Mouse (Mus musculus) C2C12 (cell line): ENCODE measurements at regions not wholly inside any gene's neighbourhood (a gene's known extent, or its start where the extent isn't known, plus 50 kb on each side); places are given as distances from the start of the nearest gene placed in this dataset.

Experiments used
- H3K27me3 ChIP-seq: one replicate; pipeline ENCODE4 v1.6.1; 2011; ENCODE audit not compliant: control insufficient read depth, insufficient read depth, insufficient read length
- H3K36me3 ChIP-seq: one replicate; pipeline ENCODE4 v1.6.1; 2011; ENCODE audit not compliant: control insufficient read depth, insufficient read depth
- H3K4me3 ChIP-seq: one replicate; pipeline ENCODE4 v1.5.1; 2011; ENCODE audit warnings: mild to moderate bottlenecking, control low read depth; ENCODE audit not compliant: poor library complexity, insufficient read depth, severe bottlenecking
- H3K79me2 ChIP-seq: one replicate; pipeline ENCODE4 v1.6.1; 2011; ENCODE audit not compliant: control insufficient read depth, insufficient read depth
- H3K79me3 ChIP-seq: one replicate; pipeline ENCODE4 v1.6.1; 2011; ENCODE audit warnings: low read depth, control low read depth
- H3ac ChIP-seq: one replicate; pipeline ENCODE3; 2011; ENCODE audit warnings: low read depth; ENCODE audit not compliant: control insufficient read depth, insufficient read length
- CEBPB ChIP-seq: IDR thresholded peaks from one replicate; pipeline ENCODE4 v1.6.1; 2011; ENCODE audit warnings: low read depth, mild to moderate bottlenecking, control low read depth, moderate library complexity
- CTCF ChIP-seq: IDR thresholded peaks from one replicate; pipeline ENCODE4 v1.5.1; 2011; ENCODE audit not compliant: control insufficient read depth, insufficient read depth, insufficient read length
- FOSL1 ChIP-seq: IDR thresholded peaks from one replicate; pipeline ENCODE4 v1.8.0; 2011; ENCODE audit warnings: mild to moderate bottlenecking, low read length; ENCODE audit not compliant: poor library complexity, insufficient read depth, severe bottlenecking
- MAX ChIP-seq: IDR thresholded peaks from one replicate; pipeline ENCODE4 v1.6.1; 2011; ENCODE audit warnings: mild to moderate bottlenecking, control low read depth
- MYOD1 ChIP-seq: IDR thresholded peaks from one replicate; pipeline ENCODE4 v1.6.1; 2011; ENCODE audit warnings: low read depth; ENCODE audit not compliant: control insufficient read depth, insufficient read length
- MYOG ChIP-seq: IDR thresholded peaks from one replicate; pipeline ENCODE4 v1.6.1; 2011; ENCODE audit not compliant: control insufficient read depth, insufficient read length; ENCODE audit errors: extremely low read depth
- USF1 ChIP-seq: IDR thresholded peaks from one replicate; pipeline ENCODE4 v1.6.1; 2011; ENCODE audit warnings: low read depth, mild to moderate bottlenecking, control low read depth, moderate library complexity

DNA sequence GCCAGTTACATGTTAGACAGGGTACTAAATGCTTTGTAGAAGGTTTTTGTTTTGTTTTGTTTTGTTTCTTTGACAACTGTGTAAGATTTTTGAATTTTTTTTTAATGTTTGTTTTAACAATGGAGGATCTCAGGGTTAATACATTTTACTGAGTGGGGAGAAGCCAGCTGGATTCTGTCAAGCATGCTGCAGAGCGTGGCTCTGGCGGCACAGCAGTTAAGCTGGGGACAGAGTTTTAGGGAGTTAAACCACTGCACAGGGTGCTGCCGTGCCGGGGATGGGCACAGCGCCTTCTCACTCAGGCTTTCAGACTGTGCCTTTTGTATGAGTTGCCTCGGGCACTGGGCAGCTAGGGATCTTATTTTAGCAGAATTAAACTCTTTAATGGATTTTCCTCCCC is 159.8 kb downstream of the Zfp326 start:
- Histone ChIP-seq H3K79me3 (no peaks in the 10 kb centered on the region), H3ac (no peak overlapping the region)

DNA sequence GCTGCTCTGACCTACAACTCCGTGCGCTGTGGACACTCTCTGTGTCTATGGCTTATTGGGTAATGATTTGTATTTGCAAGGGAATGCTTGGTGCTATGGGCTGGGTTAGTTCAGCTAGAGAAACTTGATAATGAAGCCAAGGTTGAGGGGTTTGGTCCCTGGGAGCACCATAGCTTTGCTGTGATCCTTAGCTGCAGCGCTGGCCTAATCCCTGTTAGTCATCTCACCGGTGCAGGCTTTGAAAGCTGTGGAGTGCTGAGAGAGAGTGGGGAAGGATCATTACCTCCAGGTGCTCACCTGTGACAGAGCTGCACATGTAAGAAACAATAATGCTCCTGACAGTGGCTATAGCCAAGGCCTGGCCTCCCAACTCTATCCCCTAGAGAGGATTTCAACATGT is 156.6 kb downstream of the Zfp326 start:
- no peak overlapping the region for H3ac ChIP-seq
- TF ChIP-seq USF1 (no peak), MYOD1 (no peak), CTCF (no peak), CEBPB (no peak), MYOG (no peak), FOSL1 (no peak), MAX (no peak)
- no peaks in the 10 kb centered on the region for H3K36me3 ChIP-seq
- no peak overlapping the region for H3K4me3 ChIP-seq
- H3K79me2 ChIP-seq = no peaks in the 10 kb centered on the region
- H3K79me3 ChIP-seq = no peaks in the 10 kb centered on the region
- H3K27me3 ChIP-seq = peaks cover 5% of the 10 kb centered on the region

More for the DNA sequence above, 159.8 kb downstream of the Zfp326 start:
- Histone ChIP-seq H3K36me3 (no peaks in the 10 kb centered on the region), H3K27me3 (peaks cover 5% of the 10 kb centered on the region), H3K79me2 (no peaks in the 10 kb centered on the region), H3K4me3 (no peak overlapping the region)
- TF ChIP-seq MYOD1 (no peak), MAX (no peak), MYOG (no peak), FOSL1 (no peak), CEBPB (no peak), USF1 (no peak), CTCF (no peak)

DNA sequence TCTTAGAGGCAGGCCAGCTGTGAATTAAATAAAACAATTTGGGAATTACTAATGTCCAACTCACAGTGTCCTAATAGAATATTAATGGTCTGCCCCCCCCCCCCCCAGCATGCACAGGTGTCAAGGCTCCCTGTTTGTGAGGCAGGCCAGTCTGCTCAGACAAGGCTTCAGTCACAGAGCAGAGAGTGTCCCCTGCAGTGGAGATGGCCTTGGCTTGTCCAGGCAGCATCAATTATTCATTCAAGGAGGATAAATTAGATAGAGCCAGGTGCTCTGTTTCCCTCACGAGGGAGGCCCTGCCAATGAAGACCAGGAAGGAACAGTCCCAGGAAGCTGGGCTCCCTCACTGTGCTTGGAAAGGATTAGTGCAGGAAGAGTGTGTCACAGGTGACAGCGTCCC is 150.5 kb downstream of the Zfp326 start:
- Histone ChIP-seq H3ac (no peak overlapping the region), H3K36me3 (no peaks in the 10 kb centered on the region), H3K79me2 (no peaks in the 10 kb centered on the region), H3K4me3 (no peak overlapping the region), H3K27me3 (no peaks in the 10 kb centered on the region), H3K79me3 (no peaks in the 10 kb centered on the region)
- TF ChIP-seq MAX = no peak
- TF ChIP-seq MYOD1 = no peak
- no peak for TF ChIP-seq MYOG
- TF ChIP-seq CTCF = no peak
- no peak for TF ChIP-seq USF1
- TF ChIP-seq FOSL1 = no peak
- TF ChIP-seq CEBPB = no peak

DNA sequence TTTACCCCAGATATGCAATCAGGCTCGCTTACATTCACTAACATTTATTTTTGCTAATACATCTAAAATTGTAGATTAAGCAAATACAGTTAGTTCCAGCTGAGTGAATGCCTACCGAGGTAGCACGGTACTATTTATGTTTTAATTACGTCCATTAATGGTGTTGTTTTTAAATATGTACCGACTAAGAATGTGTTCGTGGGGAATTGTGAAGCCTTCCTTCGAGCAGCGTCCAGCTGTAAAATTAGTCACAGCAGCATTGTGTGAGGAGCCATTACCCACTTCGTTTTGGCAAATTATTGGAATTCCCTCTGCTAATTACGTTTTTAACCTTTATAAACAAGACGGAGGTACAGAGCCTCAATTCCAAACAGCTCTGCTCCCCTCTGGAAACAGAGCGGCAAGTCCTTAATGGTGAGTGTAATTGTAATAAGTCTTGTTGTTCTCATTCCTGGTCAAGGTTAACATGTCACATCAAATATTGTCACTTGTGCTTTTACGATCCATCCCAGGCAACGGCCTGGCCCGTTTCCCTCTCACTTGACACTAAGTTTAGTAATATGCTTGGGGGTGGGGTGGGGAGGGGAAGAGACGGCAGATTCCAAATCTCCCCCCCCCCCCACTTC is 128.0 kb downstream of the Zfp326 start:
- TF ChIP-seq MYOG (no peak), CTCF (no peak), FOSL1 (no peak), USF1 (no peak), CEBPB (no peak), MYOD1 (no peak)
- Histone ChIP-seq H3ac (no peak overlapping the region), H3K4me3 (no peak overlapping the region), H3K79me2 (no peaks in the 10 kb centered on the region), H3K27me3 (peaks cover 26% of the 10 kb centered on the region), H3K36me3 (no peaks in the 10 kb centered on the region), H3K79me3 (no peaks in the 10 kb centered on the region)

GRCm38 (mm10) chr5:106003321-106004291 is 127.2 kb downstream of the Zfp326 start:
- no peak overlapping the region for H3ac ChIP-seq
- no peak overlapping the region for H3K4me3 ChIP-seq
- no peak for TF ChIP-seq CTCF
- H3K27me3 ChIP-seq = peaks cover 33% of the 10 kb centered on the region
- no peaks in the 10 kb centered on the region for H3K79me2 ChIP-seq
- H3K36me3 ChIP-seq = no peaks in the 10 kb centered on the region
- H3K79me3 ChIP-seq = no peaks in the 10 kb centered on the region
